Mouse (Mus musculus): Measurements from ENCODE around the gene Tap1. TPM values are rescaled to one million over a fixed set of nuclear protein-coding genes. Genes with fewer than 3 reads are reported as not detected.
"Not testable (repeated sequence)": the region's sequence is repeated elsewhere in the genome, so short reads cannot be mapped to it uniquely, and the experiment has no call there.

Gene Tap1
- total RNA-seq, 4 experiments from 2014 or later: 3.0 to 8.6 (median 4.6) TPM

DNA sequence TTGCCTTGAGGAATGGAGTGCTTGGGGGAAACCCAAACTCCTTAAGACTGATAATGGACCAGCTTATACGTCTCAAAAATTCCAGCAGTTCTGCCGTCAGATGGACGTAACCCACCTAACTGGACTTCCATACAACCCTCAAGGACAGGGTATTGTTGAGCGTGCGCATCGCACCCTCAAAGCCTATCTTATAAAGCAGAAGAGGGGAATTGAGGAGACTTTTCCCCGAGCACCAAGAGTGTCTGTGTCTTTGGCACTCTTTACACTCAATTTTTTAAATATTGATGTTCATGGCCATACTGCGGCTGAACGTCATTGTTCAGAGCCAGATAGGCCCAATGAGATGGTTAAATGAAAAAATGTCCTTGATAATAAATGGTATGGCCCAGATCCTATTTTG lies 43.6 kb downstream of the Tap1 start:
- not testable (repeated sequence) for DNase-seq (ENCODE audit: low spot score in 2 of 2)

DNA sequence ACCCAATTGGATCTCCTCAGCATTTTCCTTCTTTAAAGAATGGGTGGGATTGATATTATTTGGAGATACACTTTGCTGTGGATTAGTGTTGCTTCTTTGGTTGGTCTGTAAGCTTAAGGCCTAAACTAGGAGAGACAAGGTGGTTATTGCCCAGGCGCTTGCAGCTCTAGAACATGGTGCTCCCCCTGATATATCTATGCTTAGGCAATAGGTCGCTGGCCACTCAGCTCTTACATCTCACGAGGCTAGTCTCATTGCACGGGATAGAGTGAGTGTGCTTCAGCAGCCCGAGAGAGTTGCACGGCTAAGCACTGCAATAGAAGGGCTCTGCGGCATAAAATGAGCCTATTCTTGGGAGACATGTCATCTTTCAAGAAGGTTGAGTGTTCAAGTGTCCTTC lies 44.7 kb downstream of the Tap1 start:
- DNase-seq (ENCODE audit: low spot score in 2 of 2): not testable (repeated sequence)

DNA sequence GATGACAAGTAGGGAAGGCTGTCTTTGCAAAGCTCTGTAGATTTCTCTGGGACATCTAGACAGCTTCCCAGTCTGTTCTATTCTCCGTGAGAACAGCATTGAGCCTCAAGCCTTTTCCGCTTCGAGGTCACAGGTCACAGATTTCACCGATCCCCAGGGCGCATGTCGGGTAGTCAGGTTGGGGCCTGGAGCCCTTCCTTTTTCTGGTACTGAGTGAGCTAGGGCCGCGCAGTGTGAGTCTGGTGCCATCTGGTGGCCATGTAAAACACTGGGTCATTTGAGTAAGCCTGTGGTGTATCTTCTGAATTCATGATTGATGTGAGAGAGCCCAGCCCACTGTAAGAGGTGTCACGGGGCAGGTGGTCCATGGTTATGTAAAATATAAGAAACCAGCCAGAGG lies 47.6 kb downstream of the Tap1 start:
- peak; percentile 23 to 44 for DNase-seq (ENCODE audit: low spot score in 2 of 2)

DNA sequence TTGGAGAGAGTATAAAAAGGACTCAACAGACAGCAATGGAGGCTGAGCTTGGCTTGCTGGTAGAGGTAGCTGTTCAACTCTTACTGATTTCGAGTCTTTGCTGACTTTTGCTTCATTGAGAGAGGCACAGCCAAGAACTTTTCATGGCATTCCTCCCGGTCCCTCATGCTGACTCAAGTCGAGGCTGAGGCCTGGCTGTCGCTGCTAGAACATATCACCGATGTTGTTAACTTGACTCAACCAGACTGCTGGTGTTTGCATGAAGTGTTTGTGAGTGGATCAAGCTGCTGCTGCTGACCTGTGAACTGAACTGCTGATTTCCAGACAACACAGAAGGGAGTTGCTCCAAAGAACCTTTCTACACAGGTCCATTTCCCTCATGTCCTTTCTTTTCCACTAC lies 49.3 kb downstream of the Tap1 start:
- no peak for DNase-seq (ENCODE audit: low spot score in 2 of 2)

- no peak for DNase-seq (ENCODE audit: low spot score in 2 of 2)
Observed at GRCm38 (mm10) chr17:34237741-34238140, 50.4 kb downstream of the Tap1 start.

DNA sequence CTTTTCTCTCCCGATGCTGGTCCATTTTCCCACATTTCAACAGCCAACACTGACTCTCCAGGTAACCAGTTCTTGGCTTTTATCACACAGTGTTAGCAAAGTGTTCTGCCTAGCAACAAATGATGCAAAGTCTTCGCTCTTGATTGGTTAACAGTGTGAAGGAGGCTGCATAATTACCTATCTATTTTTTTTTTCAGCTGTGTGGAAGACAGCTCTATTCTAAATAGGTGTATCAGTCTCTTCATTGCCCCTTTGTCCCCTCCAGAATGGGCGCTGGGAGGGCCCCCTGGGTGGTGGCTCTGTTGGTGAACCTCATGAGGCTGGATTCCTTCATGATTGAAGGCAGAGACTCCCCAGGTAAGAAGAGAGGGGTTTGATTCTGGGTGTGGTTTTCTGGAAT lies 51.4 kb downstream of the Tap1 start, which contains the start of gene H2-Ob:
TSS of gene H2-Ob (plus strand) at position 198 of the 400 bp plus-strand sequence.
- DNase-seq (ENCODE audit: low spot score in 2 of 2): no peak

DNA sequence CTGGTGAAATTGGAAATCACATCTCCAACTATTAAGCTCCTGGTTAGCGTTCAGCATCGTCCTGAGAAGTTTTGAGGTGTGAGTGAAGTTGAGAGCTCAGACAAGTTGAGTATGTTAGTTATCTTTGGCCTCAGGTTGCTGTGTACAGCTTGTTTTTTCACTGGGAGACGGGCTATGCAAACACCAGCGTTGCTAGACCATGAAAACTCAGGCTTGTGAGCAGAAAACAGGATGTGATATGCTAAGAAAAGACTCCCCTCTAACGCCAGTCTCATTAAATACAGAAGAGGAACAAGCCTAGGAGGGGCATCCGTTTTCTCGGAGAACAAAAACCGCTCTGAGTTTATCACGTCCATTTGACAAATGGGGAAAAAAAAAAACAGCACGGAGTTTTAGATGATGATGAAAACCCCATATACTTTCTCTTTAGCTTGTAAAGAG lies 52.3 kb downstream of the Tap1 start:
- no peak for DNase-seq (ENCODE audit: low spot score in 2 of 2)

DNA sequence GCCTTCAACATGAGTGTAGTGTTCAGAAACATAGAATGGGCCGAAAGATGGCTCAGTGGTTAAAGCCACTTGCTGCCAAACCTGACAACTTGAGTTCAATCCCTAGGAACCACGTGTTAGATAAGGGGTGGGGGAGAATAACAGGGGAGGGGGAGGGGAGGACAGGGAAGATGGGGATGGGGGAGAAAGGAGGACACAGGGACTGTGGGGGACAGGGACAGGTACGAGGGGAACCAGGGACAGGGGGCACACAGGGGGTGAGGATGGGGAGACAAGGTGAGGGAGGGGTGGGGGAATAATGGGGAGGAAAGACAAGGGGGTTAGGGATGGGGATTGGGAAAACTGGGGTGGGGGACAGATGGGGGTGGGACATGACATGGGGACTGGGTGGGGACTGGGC lies 53.0 kb downstream of the Tap1 start:
- no peak for DNase-seq (ENCODE audit: low spot score in 2 of 2)

DNA sequence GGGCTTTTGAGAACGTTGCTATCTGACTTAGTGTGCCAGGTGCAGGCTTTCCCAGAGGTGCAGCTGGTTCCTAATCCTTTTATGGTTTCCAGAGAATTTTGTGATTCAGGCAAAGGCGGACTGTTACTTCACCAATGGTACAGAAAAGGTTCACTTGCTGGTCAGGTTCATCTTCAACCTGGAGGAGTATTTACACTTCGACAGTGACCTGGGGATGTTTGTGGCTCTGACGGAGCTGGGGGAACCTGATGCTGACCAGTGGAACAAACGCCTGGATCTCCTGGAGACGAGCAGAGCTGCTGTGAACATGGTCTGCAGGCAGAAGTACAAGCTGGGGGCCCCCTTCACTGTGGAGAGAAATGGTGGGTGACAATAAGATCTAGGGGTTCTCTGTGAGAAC lies 53.6 kb downstream of the Tap1 start:
- DNase-seq (ENCODE audit: low spot score in 2 of 2): no peak

DNA sequence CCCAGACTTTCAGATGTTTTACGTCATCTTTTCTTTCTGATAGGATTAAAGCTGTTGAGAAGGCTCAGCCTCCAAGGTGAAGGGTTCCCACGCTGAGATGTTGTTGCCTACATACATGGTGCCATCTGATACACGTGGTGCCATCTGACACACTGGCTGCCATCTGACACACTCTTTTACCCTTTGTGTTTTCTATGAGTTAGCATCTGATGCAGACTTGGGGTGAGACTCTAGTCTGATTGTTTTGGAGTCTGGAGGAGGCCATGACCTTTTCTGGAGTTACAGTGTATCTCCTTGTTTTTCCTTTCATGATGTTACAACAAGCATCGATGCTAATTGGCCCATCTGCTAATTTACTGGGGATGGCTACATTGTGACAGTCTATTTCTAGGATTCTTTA lies 57.3 kb downstream of the Tap1 start:
- DNase-seq (ENCODE audit: low spot score in 2 of 2): no peak

Other genes starting within 250 kb of the Tap1 start
- gene Pfdn6, start 247.2 kb upstream of the Tap1 start, total RNA-seq (2022): 100 to 1,000 TPM in 1 of 4 experiments, 10 to 100 TPM in 3; 81.6 to 112 (median 95.7) TPM
- gene Wdr46, start 246.9 kb upstream of the Tap1 start, total RNA-seq (2022): 10 to 100 TPM; 10.9 to 14.7 (median 13.7) TPM
- gene B3galt4, start 236.1 kb upstream of the Tap1 start, total RNA-seq (2022): 1 to 10 TPM; 5.8 to 6.9 (median 6.2) TPM
- 10 to 100 TPM; 70.6 to 79.6 (median 72.8) TPM for gene Vps52, start 231.7 kb upstream of the Tap1 start, total RNA-seq (2022)
- gene Rps18, start 231.6 kb upstream of the Tap1 start, total RNA-seq (2022): 100 to 1,000 TPM; 328 to 351 (median 339) TPM
- gene H2-K1, start 187.2 kb upstream of the Tap1 start, total RNA-seq (2022): 10 to 100 TPM; 31.2 to 66.9 (median 50.2) TPM
- gene Ring1, start 162.9 kb upstream of the Tap1 start, total RNA-seq (2022): 10 to 100 TPM; 31.4 to 43.5 (median 36.1) TPM
- gene H2-Ke6, start 159.5 kb upstream of the Tap1 start, total RNA-seq (2022): 10 to 100 TPM; 45.6 to 50.2 (median 46.4) TPM
- 10 to 100 TPM; 91.2 to 98.6 (median 95.0) TPM for gene Slc39a7, start 155.9 kb upstream of the Tap1 start, total RNA-seq (2022)
- gene Rxrb, start 155.7 kb upstream of the Tap1 start, total RNA-seq (2022): 10 to 100 TPM; 72.8 to 87.6 (median 78.1) TPM
- 10 to 100 TPM; 12.6 to 18.0 (median 16.8) TPM for gene Col11a2, start 148.1 kb upstream of the Tap1 start, total RNA-seq (2022)
- 1 to 10 TPM in 2 of 4 experiments, under 1 TPM in 1, not detected in 1; 0.44 to 2.2 (median 1.7) TPM for gene H2-Oa, start 95.2 kb upstream of the Tap1 start, total RNA-seq (2022)
- 10 to 100 TPM; 20.7 to 35.3 (median 30.7) TPM for gene H2-DMa, start 68.0 kb upstream of the Tap1 start, total RNA-seq (2022)
- 100 to 1,000 TPM; 181 to 210 (median 190) TPM for gene Brd2, start 64.9 kb upstream of the Tap1 start, total RNA-seq (2022)
- gene H2-DMb2, start 44.2 kb upstream of the Tap1 start, total RNA-seq (2022): 1 to 10 TPM in 3 of 4 experiments, under 1 TPM in 1; 0.84 to 3.5 (median 2.0) TPM
- gene H2-DMb1, start 34.5 kb upstream of the Tap1 start, total RNA-seq (2022): 1 to 10 TPM; 2.2 to 7.1 (median 3.5) TPM
- 1 to 10 TPM; 2.6 to 3.2 (median 3.0) TPM for gene Psmb9, start 211 bp downstream of the Tap1 start, total RNA-seq (2022)
- 10 to 100 TPM in 1 of 4 experiments, 1 to 10 TPM in 3; 4.0 to 12.1 (median 7.1) TPM for gene Psmb8, start 10.2 kb downstream of the Tap1 start, total RNA-seq (2022)
- gene Tap2, start 16.0 kb downstream of the Tap1 start, total RNA-seq (2022): 10 to 100 TPM; 10.2 to 18.0 (median 16.3) TPM
- gene H2-Ob, start 51.4 kb downstream of the Tap1 start, total RNA-seq (2022): 1 to 10 TPM in 2 of 4 experiments, under 1 TPM in 2; 0.54 to 1.3 (median 0.90) TPM
- 10 to 100 TPM in 2 of 4 experiments, 1 to 10 TPM in 2; 2.4 to 30.3 (median 11.7) TPM for gene H2-Ab1, start 70.1 kb downstream of the Tap1 start, total RNA-seq (2022)
- gene H2-Aa, start 100.3 kb downstream of the Tap1 start, total RNA-seq (2022): 10 to 100 TPM in 2 of 4 experiments, 1 to 10 TPM in 2; 3.4 to 37.3 (median 13.3) TPM
- 10 to 100 TPM in 2 of 4 experiments, 1 to 10 TPM in 2; 2.7 to 26.0 (median 9.3) TPM for gene H2-Eb1, start 118.3 kb downstream of the Tap1 start, total RNA-seq (2022)
- gene H2-Eb2, start 138.1 kb downstream of the Tap1 start, total RNA-seq (2022): not detected
- gene Btnl2, start 167.3 kb downstream of the Tap1 start, total RNA-seq (2022): under 1 TPM; 0.49 to 0.82 (median 0.63) TPM
- gene Btnl1, start 189.6 kb downstream of the Tap1 start, total RNA-seq (2022): not detected
- 1 to 10 TPM; 3.3 to 5.1 (median 4.3) TPM for gene BC051142, start 211.3 kb downstream of the Tap1 start, total RNA-seq (2022)